Mouse (Mus musculus) megakaryocyte, embryonic 14.5 days (primary cell): ENCODE data around the gene Gucd1. TPM values are rescaled to one million over a fixed set of nuclear protein-coding genes. Genes with fewer than 3 reads are reported as not detected.
"Not testable (repeated sequence)": the region's sequence is repeated elsewhere in the genome, so short reads cannot be mapped to it uniquely, and the experiment has no call there.

Experiments used
- H3K27me3 ChIP-seq: replicated peaks from 2 replicates; pipeline ENCODE3; 2012; ENCODE audit warnings: inconsistent platforms
- H3K36me3 ChIP-seq: replicated peaks from 2 replicates; pipeline ENCODE3; 2012; ENCODE audit warnings: low read length, inconsistent platforms, mixed read lengths
- H3K4me1 ChIP-seq: 2 replicates; pipeline ENCODE4 v1.6.1; 2012; ENCODE audit warnings: inconsistent platforms
- H3K4me3 ChIP-seq: replicated peaks from 2 replicates; pipeline ENCODE3; 2012; ENCODE audit warnings: moderate library complexity, mild to moderate bottlenecking, inconsistent platforms
- H3K9me3 ChIP-seq: 2 replicates; pipeline ENCODE4 v1.6.1; 2012; ENCODE audit warnings: inconsistent platforms
- FLI1 ChIP-seq: IDR thresholded peaks from 2 replicates; pipeline ENCODE4 v1.6.1; 2012; ENCODE audit warnings: low read length, inconsistent platforms, mixed read lengths
- GATA1 ChIP-seq: IDR thresholded peaks from 3 replicates; pipeline ENCODE4 v1.6.1; 2012; ENCODE audit warnings: mixed read lengths, low read length, inconsistent platforms, borderline replicate concordance
- polyA plus RNA-seq: library from polyadenylated mRNA; stranded (reverse); fragments of >175 nt; gene quantifications from 2 replicates; pipeline ENCODE4 v1.2.3, GENCODE M21; 2012; ENCODE audit warnings: low replicate concordance; ENCODE audit not compliant: insufficient read depth

The Gucd1 gene
- polyA plus RNA-seq, 1 experiment, result 19.1 TPM

GRCm38 (mm10) chr10:75479955-75480354 lies 37.8 kb downstream of the Gucd1 start:
- TF ChIP-seq FLI1, result no peak
- no peak for TF ChIP-seq GATA1
- Histone ChIP-seq H3K4me1 (peaks cover 21% of the 10 kb centered on the region), H3K9me3 (peaks cover 4% of the 10 kb centered on the region), H3K36me3 (no peaks in the 10 kb centered on the region), H3K27me3 (peaks cover 14% of the 10 kb centered on the region), H3K4me3 (no peak overlapping the region)

GRCm38 (mm10) chr10:75477034-75477433 lies 40.7 kb downstream of the Gucd1 start:
- TF ChIP-seq FLI1 (no peak), GATA1 (no peak)
- H3K36me3 ChIP-seq, result no peaks in the 10 kb centered on the region
- peak overlapping the region; percentile 70 for H3K4me3 ChIP-seq
- peaks cover 4% of the 10 kb centered on the region for H3K9me3 ChIP-seq
- peaks cover 17% of the 10 kb centered on the region for H3K4me1 ChIP-seq
- peaks cover 7% of the 10 kb centered on the region for H3K27me3 ChIP-seq

- H3K4me1 ChIP-seq, result peaks cover 17% of the 10 kb centered on the region
Observed at GRCm38 (mm10) chr10:75475139-75475850, 42.5 kb downstream of the Gucd1 start.

GRCm38 (mm10) chr10:75474571-75474970 lies 43.2 kb downstream of the Gucd1 start:
- no peak overlapping the region for H3K4me3 ChIP-seq

More at GRCm38 (mm10) chr10:75475139-75475850, 42.5 kb downstream of the Gucd1 start:
- not testable (repeated sequence) for H3K9me3 ChIP-seq, H3K4me3 ChIP-seq, H3K27me3 ChIP-seq, H3K36me3 ChIP-seq

GRCm38 (mm10) chr10:75473411-75473810 lies 44.4 kb downstream of the Gucd1 start:
- peaks cover 17% of the 10 kb centered on the region for H3K4me1 ChIP-seq
- 0 out of 2 replicates have a peak, but pooled peaks cover 6% of the 10 kb centered on the region for H3K9me3 ChIP-seq
- no peaks in the 10 kb centered on the region for H3K27me3 ChIP-seq
- H3K4me3 ChIP-seq, result no peak overlapping the region
- no peak for TF ChIP-seq GATA1
- TF ChIP-seq FLI1, result no peak
- H3K36me3 ChIP-seq, result no peaks in the 10 kb centered on the region

More at GRCm38 (mm10) chr10:75474571-75474970, 43.2 kb downstream of the Gucd1 start:
- Histone ChIP-seq H3K36me3 (no peaks in the 10 kb centered on the region), H3K27me3 (no peaks in the 10 kb centered on the region), H3K9me3 (no peaks in the 10 kb centered on the region), H3K4me1 (peaks cover 17% of the 10 kb centered on the region)
- TF ChIP-seq FLI1 (no peak), GATA1 (no peak)

- H3K9me3 ChIP-seq, result 0 out of 2 replicates have a peak, but pooled peaks cover 6% of the 10 kb centered on the region
- H3K27me3 ChIP-seq, result no peaks in the 10 kb centered on the region
- no peak for TF ChIP-seq GATA1
- no peak for TF ChIP-seq FLI1
- no peaks in the 10 kb centered on the region for H3K36me3 ChIP-seq
- peaks cover 23% of the 10 kb centered on the region for H3K4me1 ChIP-seq
- no peak overlapping the region for H3K4me3 ChIP-seq
Observed at GRCm38 (mm10) chr10:75465781-75466550, 51.8 kb downstream of the Gucd1 start.

- no peak for TF ChIP-seq GATA1
- peaks cover 23% of the 10 kb centered on the region for H3K4me1 ChIP-seq
- H3K9me3 ChIP-seq, result peaks cover 9% of the 10 kb centered on the region
- H3K4me3 ChIP-seq, result no peak overlapping the region
- H3K27me3 ChIP-seq, result no peaks in the 10 kb centered on the region
- H3K36me3 ChIP-seq, result no peaks in the 10 kb centered on the region
Observed at GRCm38 (mm10) chr10:75462728-75463127, 55.0 kb downstream of the Gucd1 start.

- TF ChIP-seq GATA1 (no peak), FLI1 (no peak)
- Histone ChIP-seq H3K9me3 (peaks cover 9% of the 10 kb centered on the region), H3K27me3 (no peaks in the 10 kb centered on the region), H3K4me1 (0 out of 2 replicates have a peak, but pooled peaks cover 2% of the 10 kb centered on the region), H3K36me3 (no peaks in the 10 kb centered on the region), H3K4me3 (no peak overlapping the region)
Observed at GRCm38 (mm10) chr10:75458329-75458728, 59.4 kb downstream of the Gucd1 start.

GRCm38 (mm10) chr10:75457852-75458251 lies 59.9 kb downstream of the Gucd1 start:
- Histone ChIP-seq H3K9me3 (peaks cover 9% of the 10 kb centered on the region), H3K36me3 (no peaks in the 10 kb centered on the region), H3K4me3 (no peak overlapping the region), H3K4me1 (0 out of 2 replicates have a peak, but pooled peaks cover 2% of the 10 kb centered on the region), H3K27me3 (no peaks in the 10 kb centered on the region)
- TF ChIP-seq GATA1 (no peak), FLI1 (no peak)

- not testable (repeated sequence) for H3K27me3 ChIP-seq, H3K36me3 ChIP-seq, H3K9me3 ChIP-seq, H3K4me3 ChIP-seq, H3K4me1 ChIP-seq
Observed at GRCm38 (mm10) chr10:75456061-75456831, 61.5 kb downstream of the Gucd1 start.
